Mouse (Mus musculus): ENCODE measurements around the gene Ctf2.

DNA sequence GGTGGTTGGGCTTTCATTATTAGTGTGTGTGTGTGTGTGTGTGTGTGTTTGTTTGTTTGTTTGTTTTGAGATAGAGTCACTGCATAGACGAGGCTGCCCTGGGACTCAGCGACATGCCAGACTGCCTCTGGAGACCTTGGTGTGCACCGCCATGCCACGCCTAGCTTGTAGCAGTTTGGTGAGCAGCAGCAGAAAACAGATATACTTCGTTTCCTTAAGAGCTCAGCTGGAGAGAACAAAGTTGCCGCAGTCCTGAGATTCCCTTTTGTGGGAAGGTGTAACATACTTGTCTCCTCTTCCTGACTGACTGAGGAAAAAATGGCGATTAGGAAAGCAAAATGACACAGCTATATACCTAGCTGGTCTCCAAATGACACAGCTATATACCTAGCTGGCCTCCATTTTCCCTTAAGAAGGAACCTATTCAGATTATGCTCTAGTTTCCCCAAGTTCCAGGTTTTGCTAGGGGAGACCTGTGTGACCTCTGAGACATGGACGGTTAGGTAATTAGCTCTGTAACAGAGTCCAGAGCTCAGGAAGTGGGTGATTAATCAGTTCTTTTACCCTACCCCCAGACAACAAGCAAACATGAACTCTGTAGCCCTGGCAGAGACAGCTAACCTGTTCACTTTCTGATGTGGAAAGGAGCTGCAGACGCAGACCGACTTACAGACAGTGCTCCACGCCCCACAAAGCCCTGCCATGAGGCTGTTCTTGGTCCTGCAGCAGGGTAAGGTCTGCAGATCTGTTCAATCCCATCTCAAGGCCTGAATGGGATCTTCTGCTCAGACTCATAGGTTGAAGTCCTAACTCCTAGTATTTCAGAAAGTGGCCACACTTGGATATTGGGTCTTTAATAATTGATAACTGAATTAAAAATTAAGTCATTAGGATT, 59.8 kb downstream of the Ctf2 start:
- TF ChIP-seq ETS1 (IDR thresholded peaks at IDR 0.05; ENCODE audit: low read depth, low read length) = no peak
- no peak for TF ChIP-seq USF2 (IDR thresholded peaks at IDR 0.05; ENCODE audit: borderline replicate concordance in 1 of 2, insufficient read depth in 1 of 2, low read depth in 1 of 2, low read length in 2 of 2)
- no peak for TF ChIP-seq CTCF (IDR thresholded peaks at IDR 0.05 in 2 of 3, conservative IDR thresholded peaks at IDR 0.05 in 1 of 3; ENCODE audit: control insufficient read depth in 1 of 3, insufficient read depth in 1 of 3, low read depth in 2 of 3, low read length in 3 of 3, poor library complexity in 1 of 3, severe bottlenecking in 1 of 3)
- no peak for TF ChIP-seq POLR2A (IDR thresholded peaks at IDR 0.05; ENCODE audit: control insufficient read depth in 1 of 2, insufficient read depth in 1 of 2, low read depth in 1 of 2, low read length in 2 of 2, poor library complexity in 1 of 2)
- TF ChIP-seq MXI1 (IDR thresholded peaks at IDR 0.05; ENCODE audit: low read depth, low read length) = no peak
- no peak for TF ChIP-seq EP300 (IDR thresholded peaks at IDR 0.05; ENCODE audit: low read depth in 1 of 2, low read length in 2 of 2)
- no peak for TF ChIP-seq E2F4 (IDR thresholded peaks at IDR 0.05; ENCODE audit: borderline replicate concordance, low read depth, low read length)
- no peak for TF ChIP-seq MYC (IDR thresholded peaks at IDR 0.05; ENCODE audit: low read depth, low read length)
- no peak for TF ChIP-seq ZKSCAN1 (IDR thresholded peaks at IDR 0.05; ENCODE audit: low read depth, low read length)
- no peak for TF ChIP-seq GATA1 (IDR thresholded peaks at IDR 0.05; ENCODE audit: low read depth, low read length)
- no peak for TF ChIP-seq TBP (IDR thresholded peaks at IDR 0.05; ENCODE audit: low read depth, low read length)
- TF ChIP-seq HCFC1 (IDR thresholded peaks at IDR 0.05; ENCODE audit: low read depth, low read length) = no peak
- no peak for TF ChIP-seq MAX (IDR thresholded peaks at IDR 0.05; ENCODE audit: low read length)
